ENCODE assay signal across 30 mouse cellular contexts in the genomic region with DNA sequence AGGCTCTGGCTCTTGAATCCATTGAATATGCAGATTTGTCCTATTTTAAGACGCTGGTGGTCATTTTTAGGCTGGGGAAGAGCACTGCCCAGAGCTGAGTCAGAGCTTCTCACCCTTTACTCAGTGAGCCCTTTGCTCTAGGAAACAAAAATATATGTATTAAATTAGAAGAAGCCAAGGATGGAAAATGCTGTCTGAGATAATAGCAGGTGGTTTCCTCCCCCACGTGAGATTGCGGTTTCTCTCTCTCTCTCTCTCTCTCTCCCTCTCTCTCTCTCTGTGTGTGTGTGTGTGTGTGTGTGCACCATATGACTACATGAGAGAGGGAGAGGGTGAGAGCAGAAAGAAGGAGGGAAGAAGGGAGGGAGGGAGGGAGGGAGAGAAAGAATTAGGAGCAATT. TPM values are rescaled to one million over a fixed set of nuclear protein-coding genes. Genes with fewer than 3 reads are reported as not detected.
A peak's percentile ranks its signal among the peaks of the same experiment; 100 is the strongest.
DNase-seq lines count a peak whose midpoint lies in the region; ATAC-seq and TF ChIP-seq lines count a peak whose summit lies in the region.
"Had no signal": no experiment of that assay in that cellular context is flagged by ENCODE, and none has a peak within 500 bp of the region (broad histone marks: within the 10 kb centered on the region; RNA-seq: fewer than 3 reads in every experiment).

No protein-coding gene starts in this region.

- H3K36me3 ChIP-seq in CH12.LX (replicated peaks in 1 of 2; ENCODE audit: control insufficient read depth in 1 of 2, insufficient read depth in 1 of 2, low read length in 1 of 2), result peaks cover 15 to 27% of the 10 kb centered on the region in 2 experiments
- H3K36me3 ChIP-seq in heart, embryonic 10.5 days, result no peaks in the 10 kb centered on the region
- H3K36me3 ChIP-seq in forebrain, embryonic 14.5 days (ENCODE audit: control insufficient read depth, insufficient read depth, low read length), result no peaks in the 10 kb centered on the region
- H3K36me3 ChIP-seq: forebrain, embryonic 15.5 days; liver, embryonic 15.5 days; midbrain, embryonic 12.5 days had no signal

- 62% methylated on average over 3 of the region's 3 CpGs for WGBS in heart, embryonic 10.5 days
- 72% methylated on average over 3 of the region's 3 CpGs for WGBS in forebrain, embryonic 14.5 days

- H3K4me3 ChIP-seq in CH12.LX (replicated peaks in 1 of 3; ENCODE audit: low read depth in 2 of 3, low read length in 2 of 3, poor library complexity in 1 of 3), result no peak overlapping the region
- no peak overlapping the region for H3K4me3 ChIP-seq in heart, embryonic 10.5 days
- no peak overlapping the region for H3K4me3 ChIP-seq in forebrain, embryonic 14.5 days (ENCODE audit: low read depth, low read length)
- H3K4me3 ChIP-seq: forebrain, embryonic 15.5 days; left cerebral cortex, adult 2 months; liver, embryonic 15.5 days; midbrain, embryonic 12.5 days had no signal

- in situ Hi-C loops in CH12.LX (cut with MboI; ENCODE audit: low pct_ligation_motif_present, low pct_unique_long_range_greater_than_20kb, low sequenced_read_pairs), result no loop called here

- H3K4me2 ChIP-seq in CH12.LX (ENCODE audit: insufficient read depth, low read depth, poor library complexity, severe bottlenecking), result no peak overlapping the region
- no peak overlapping the region for H3K4me2 ChIP-seq in forebrain, embryonic 14.5 days (ENCODE audit: low read length)
- H3K4me2 ChIP-seq: forebrain, embryonic 15.5 days; liver, embryonic 15.5 days; midbrain, embryonic 12.5 days had no signal

- H3K9me3 ChIP-seq in CH12.LX (replicated peaks; ENCODE audit: low read length), result peaks cover 51% of the 10 kb centered on the region
- H3K9me3 ChIP-seq in heart, embryonic 10.5 days, result no peaks in the 10 kb centered on the region
- H3K9me3 ChIP-seq in forebrain, embryonic 14.5 days (replicated peaks; ENCODE audit: control insufficient read depth, low read length), result no peaks in the 10 kb centered on the region
- H3K9me3 ChIP-seq: forebrain, embryonic 15.5 days; liver, embryonic 15.5 days; midbrain, embryonic 12.5 days had no signal

- no peak for TF ChIP-seq POLR2A in CH12.LX (IDR thresholded peaks at IDR 0.05; ENCODE audit: low read depth, low read length)

- H3K27me3 ChIP-seq in CH12.LX (replicated peaks), result no peaks in the 10 kb centered on the region
- H3K27me3 ChIP-seq in heart, embryonic 10.5 days (ENCODE audit: insufficient read depth, poor library complexity, severe bottlenecking), result no peaks in the 10 kb centered on the region
- H3K27me3 ChIP-seq in forebrain, embryonic 14.5 days (replicated peaks; ENCODE audit: control insufficient read depth, insufficient read depth, low read length), result no peaks in the 10 kb centered on the region
- H3K27me3 ChIP-seq: forebrain, embryonic 15.5 days; liver, embryonic 15.5 days; midbrain, embryonic 12.5 days; Patski had no signal

- no peaks in the 10 kb centered on the region for H3K79me2 ChIP-seq in CH12.LX (replicated peaks; ENCODE audit: control insufficient read depth, extremely low read depth, insufficient read depth, poor library complexity, severe bottlenecking)

- ATAC-seq in common myeloid progenitor, adult 5-6 weeks (replicated peaks; ENCODE audit: low read depth, poor library complexity, severe bottlenecking), result peak; percentile 36; the same call in 1 of the 2 replicates
- no peak for ATAC-seq in forebrain, embryonic 14.5 days
- ATAC-seq: forebrain, embryonic 15.5 days; Patski had no signal

- peak; percentile 55 for DNase-seq in thymus, postnatal 0 days (ENCODE audit: low spot score)
- DNase-seq in thymus, postnatal 10 days (ENCODE audit: low spot score in 2 of 2), result no peak
- DNase-seq in CH12.LX (ENCODE audit: extremely low read depth), result no peak
- no peak for DNase-seq in spleen, adult 18-20 months
- no peak for DNase-seq in heart, embryonic 10.5 days (ENCODE audit: low spot score)
- DNase-seq in forebrain, embryonic 14.5 days (ENCODE audit: low spot score), result no peak
- DNase-seq: adrenal gland, adult 2 months; cerebellum, adult 18-20 months; cerebellum, postnatal 14 days; kidney, adult 18-20 months had no signal

- TF ChIP-seq EP300 in CH12.LX (IDR thresholded peaks at IDR 0.05; ENCODE audit: low read length), result no peak

- H3K27ac ChIP-seq in CH12.LX (ENCODE audit: insufficient read depth, low read depth), result no peak overlapping the region
- H3K27ac ChIP-seq in heart, embryonic 10.5 days, result no peak overlapping the region; the same call in 1 of the 2 replicates
- no peak overlapping the region for H3K27ac ChIP-seq in forebrain, embryonic 14.5 days (ENCODE audit: low read depth, low read length)
- H3K27ac ChIP-seq: forebrain, embryonic 15.5 days; kidney, postnatal 0 days; left cerebral cortex, adult 2 months; macrophage; midbrain, embryonic 12.5 days; stomach, postnatal 0 days had no signal

- dilution Hi-C loops in CH12.LX (cut with MboI; ENCODE audit: extremely low pct_ligation_motif_present, extremely low pct_unique_long_range_greater_than_20kb, low sequenced_read_pairs), result no loop called here

- H3K4me1 ChIP-seq in CH12.LX (ENCODE audit: control insufficient read depth in 1 of 2, insufficient read depth in 2 of 2), result peaks cover 0 to 8% of the 10 kb centered on the region in 2 experiments; a peak in 1 of 4 replicates
- peaks cover 16% of the 10 kb centered on the region for H3K4me1 ChIP-seq in heart, embryonic 10.5 days
- no peaks in the 10 kb centered on the region for H3K4me1 ChIP-seq in forebrain, embryonic 14.5 days (ENCODE audit: control insufficient read depth, insufficient read depth, low read length)
- H3K4me1 ChIP-seq: midbrain, embryonic 12.5 days had no signal

- TF ChIP-seq CTCF in CH12.LX (conservative IDR thresholded peaks at IDR 0.05 in 1 of 2, IDR thresholded peaks at IDR 0.05 in 1 of 2; ENCODE audit: low read depth in 2 of 2, low read length in 2 of 2), result no peak

- TF ChIP-seq RAD21 in CH12.LX (IDR thresholded peaks at IDR 0.05; ENCODE audit: low read depth, low read length), result no peak

- no peak overlapping the region for H3K9ac ChIP-seq in CH12.LX (ENCODE audit: insufficient read depth, low read depth)
- H3K9ac ChIP-seq in forebrain, embryonic 14.5 days (ENCODE audit: low read length), result no peak overlapping the region
- H3K9ac ChIP-seq: forebrain, embryonic 15.5 days; liver, embryonic 15.5 days; midbrain, embryonic 12.5 days had no signal

TF ChIP-seq in CH12.LX, 34 proteins besides CTCF, POLR2A, EP300 and RAD21:
- peak; percentile 76 for TF ChIP-seq BHLHE40 (IDR thresholded peaks at IDR 0.05; ENCODE audit: low read depth, low read length)
- TF ChIP-seq ZKSCAN1 (IDR thresholded peaks at IDR 0.05; ENCODE audit: borderline replicate concordance, low read depth, low read length), result no peak
TF ChIP-seq in CH12.LX: peak in this region for 1.

RNA-seq across cellular contexts. Expression of gene Glrp1, which starts 12.5 kb away (rescaled TPM):
- polyA plus RNA-seq in thymus, postnatal 0 days (2015; fragmentation: Nextera tagmentation; extraction: Ambion mirVana), result 0.13 and 0.31 TPM in 2 replicates
- total RNA-seq in CH12.LX (2012; rRNA removed), result 4.0 and 9.3 TPM in 2 replicates
- total RNA-seq in CH12.LX (2014; rRNA removed), result 6.1 and 6.3 TPM in 2 replicates
- 9.1 and 11.7 TPM in 2 replicates for polyA plus RNA-seq in CH12.LX (2012; ENCODE audit: insufficient read length, low read depth)
- total RNA-seq in common myeloid progenitor, adult 5-6 weeks (2017), result 0.91 and 3.2 TPM in 2 replicates
- 0.10 TPM in 1 of 2 replicates, not detected in the other for polyA plus RNA-seq in heart, embryonic 10.5 days (2016; fragmentation: Nextera tagmentation; extraction: Ambion mirVana)
- polyA plus RNA-seq in forebrain, embryonic 14.5 days (2014; fragmentation: Nextera tagmentation; extraction: Ambion mirVana), result not detected in 2 replicates
- total RNA-seq: adrenal gland, adult 2 months; adrenal gland, postnatal 4 days; gastrocnemius, adult 8-10 months; layer of hippocampus, postnatal 10 days; left cerebral cortex, adult 2 months; left cerebral cortex, postnatal 36 days; neutrophil, adult 5-6 weeks had no signal
- polyA plus RNA-seq: adrenal gland, adult 2 months; embryonic facial prominence, embryonic 14.5 days; forebrain, embryonic 15.5 days; hindbrain, embryonic 11.5 days; large intestine, adult 2 months; limb, embryonic 14.5 days; midbrain, embryonic 12.5 days; Patski; small intestine, adult 2 months; stomach, postnatal 0 days; urinary bladder, adult 2 months had no signal
